Mouse (Mus musculus) lung, postnatal 14 days (tissue): Measurements from ENCODE around the gene 4931409K22Rik.

ENCODE experiments used
- DNase-seq: peaks from one replicate; pipeline ENCODE4 v3.0.0; 2021

Gene 4931409K22Rik

GRCm38 (mm10) chr5:24495019-24495418 is 61.6 kb downstream of the 4931409K22Rik start:
- no peak for DNase-seq
